Mouse (Mus musculus) midbrain, embryonic 11.5 days (tissue): ENCODE measurements at regions not wholly inside any gene's neighbourhood (a gene's known extent, or its start where the extent isn't known, plus 50 kb on each side); places are given as distances from the start of the nearest gene placed in this dataset.
A peak's percentile ranks its signal among the peaks of the same experiment; 100 is the strongest.

Experiments used
- ATAC-seq: fragments of 200-750 bp; cut with Nextera tagmentation; 2 replicates; pipeline ENCODE4 v1.8.0; 2017; ENCODE audit warnings: moderate TSS enrichment, moderate library complexity; ENCODE audit not compliant: low FRiP score
- DNase-seq: peaks from one replicate; pipeline ENCODE4 v3.0.0; 2015; ENCODE audit warnings: low spot score; ENCODE audit errors: missing footprints
- H3K27ac ChIP-seq: fragments of 300-500 bp; sonication (generic); 2 replicates; pipeline ENCODE4 v1.5.1; 2014; ENCODE audit warnings: low read depth, low read length
- H3K27me3 ChIP-seq: fragments of 300-500 bp; sonication (generic); 2 replicates; pipeline ENCODE4 v1.6.1; 2014; ENCODE audit warnings: mild to moderate bottlenecking, low read length, moderate library complexity, mixed read lengths; ENCODE audit not compliant: control insufficient read depth, insufficient read depth
- H3K36me3 ChIP-seq: fragments of 300-500 bp; sonication (generic); 2 replicates; pipeline ENCODE4 v1.6.1; 2014; ENCODE audit warnings: mild to moderate bottlenecking, low read length, moderate library complexity, mixed read lengths; ENCODE audit not compliant: control insufficient read depth, insufficient read depth
- H3K4me1 ChIP-seq: fragments of 300-500 bp; sonication (generic); 2 replicates; pipeline ENCODE4 v1.6.1; 2014; ENCODE audit warnings: low read length; ENCODE audit not compliant: control insufficient read depth, insufficient read depth
- H3K4me2 ChIP-seq: fragments of 300-500 bp; sonication (generic); 2 replicates; pipeline ENCODE4 v1.6.1; 2014; ENCODE audit warnings: mild to moderate bottlenecking, moderate library complexity
- H3K4me3 ChIP-seq: fragments of 300-500 bp; sonication (generic); 2 replicates; pipeline ENCODE4 v1.5.1; 2014; ENCODE audit warnings: low read depth, low read length
- H3K9ac ChIP-seq: fragments of 300-500 bp; sonication (generic); 2 replicates; pipeline ENCODE4 v1.6.1; 2014; ENCODE audit warnings: low read length
- H3K9me3 ChIP-seq: fragments of 300-500 bp; sonication (generic); 2 replicates; pipeline ENCODE4 v1.6.1; 2016; ENCODE audit warnings: low read length; ENCODE audit not compliant: control insufficient read depth
- WGBS: fragments of 180-500 bp; shearing (Covaris S2); extraction: QIAGEN DNeasy Blood & Tissue Kit; methylation state at CpG from one replicate; pipeline ENCODE4 v1.1.7; 2014; 5-methylcytosine and 5-hydroxymethylcytosine counted together

- no peaks in the 10 kb centered on the region for H3K36me3 ChIP-seq
- ATAC-seq: no peak
- H3K4me2 ChIP-seq: no peak overlapping the region
- H3K4me3 ChIP-seq: no peak overlapping the region
- H3K27ac ChIP-seq: no peak overlapping the region
- 88% methylated on average over 1 of the region's 1 CpGs for WGBS
- no peaks in the 10 kb centered on the region for H3K9me3 ChIP-seq
- H3K4me1 ChIP-seq: peaks cover 3% of the 10 kb centered on the region; the same call in 1 of the 2 replicates
- no peak for DNase-seq
- no peak overlapping the region for H3K9ac ChIP-seq
- H3K27me3 ChIP-seq: no peaks in the 10 kb centered on the region
Measured at GRCm38 (mm10) chr2:117868857-117869256, 242.8 kb upstream of the Thbs1 start.

GRCm38 (mm10) chr2:117871507-117872282 is 240.0 kb upstream of the Thbs1 start:
- 34% methylated on average over 9 of the region's 9 CpGs for WGBS
- H3K4me3 ChIP-seq: no peak overlapping the region
- no peak overlapping the region for H3K4me2 ChIP-seq
- H3K27ac ChIP-seq: no peak overlapping the region
- H3K9me3 ChIP-seq: no peaks in the 10 kb centered on the region
- H3K4me1 ChIP-seq: peaks cover 3% of the 10 kb centered on the region; the same call in 1 of the 2 replicates
- H3K9ac ChIP-seq: no peak overlapping the region
- ATAC-seq (peak; percentile 72), DNase-seq (peak; percentile 88)
- no peaks in the 10 kb centered on the region for H3K27me3 ChIP-seq
- no peaks in the 10 kb centered on the region for H3K36me3 ChIP-seq

GRCm38 (mm10) chr2:117877816-117878215 is 233.9 kb upstream of the Thbs1 start:
- no peak overlapping the region for H3K27ac ChIP-seq
- no peak overlapping the region for H3K4me2 ChIP-seq
- no peaks in the 10 kb centered on the region for H3K4me1 ChIP-seq
- 84% methylated on average over 6 of the region's 6 CpGs for WGBS
- H3K4me3 ChIP-seq: no peak overlapping the region
- H3K9ac ChIP-seq: no peak overlapping the region
- no peaks in the 10 kb centered on the region for H3K36me3 ChIP-seq
- H3K27me3 ChIP-seq: no peaks in the 10 kb centered on the region
- no peak for ATAC-seq
- no peaks in the 10 kb centered on the region for H3K9me3 ChIP-seq
- no peak for DNase-seq

GRCm38 (mm10) chr2:117882136-117882535 is 229.5 kb upstream of the Thbs1 start:
- H3K27ac ChIP-seq: no peak overlapping the region
- DNase-seq: no peak
- no peak overlapping the region for H3K4me3 ChIP-seq
- 80% methylated on average over 4 of the region's 4 CpGs for WGBS
- H3K9me3 ChIP-seq: no peaks in the 10 kb centered on the region
- no peaks in the 10 kb centered on the region for H3K27me3 ChIP-seq
- no peaks in the 10 kb centered on the region for H3K4me1 ChIP-seq
- H3K36me3 ChIP-seq: no peaks in the 10 kb centered on the region
- H3K9ac ChIP-seq: no peak overlapping the region
- H3K4me2 ChIP-seq: no peak overlapping the region
- ATAC-seq: no peak

- Histone ChIP-seq H3K36me3 (no peaks in the 10 kb centered on the region), H3K27ac (no peak overlapping the region), H3K4me1 (no peaks in the 10 kb centered on the region), H3K4me3 (no peak overlapping the region), H3K9ac (no peak overlapping the region), H3K27me3 (no peaks in the 10 kb centered on the region), H3K4me2 (no peak overlapping the region), H3K9me3 (no peaks in the 10 kb centered on the region)
- no peak for ATAC-seq
- WGBS: 85% methylated on average over 2 of the region's 2 CpGs
- DNase-seq: no peak
Measured at GRCm38 (mm10) chr2:117882890-117883289, 228.8 kb upstream of the Thbs1 start.

- Histone ChIP-seq H3K9ac (no peak overlapping the region), H3K27ac (no peak overlapping the region), H3K36me3 (no peaks in the 10 kb centered on the region), H3K4me2 (no peak overlapping the region), H3K4me3 (no peak overlapping the region), H3K9me3 (no peaks in the 10 kb centered on the region), H3K4me1 (no peaks in the 10 kb centered on the region), H3K27me3 (no peaks in the 10 kb centered on the region)
- ATAC-seq (no peak), DNase-seq (no peak)
- 84% methylated on average over 3 of the region's 3 CpGs for WGBS
Measured at GRCm38 (mm10) chr2:117886516-117886915, 225.2 kb upstream of the Thbs1 start.

GRCm38 (mm10) chr2:117901311-117901710 is 210.4 kb upstream of the Thbs1 start:
- no peak overlapping the region for H3K4me3 ChIP-seq
- 84% methylated on average over 2 of the region's 2 CpGs for WGBS
- no peak for DNase-seq
- H3K27ac ChIP-seq: no peak overlapping the region
- H3K36me3 ChIP-seq: no peaks in the 10 kb centered on the region
- no peak overlapping the region for H3K9ac ChIP-seq
- H3K27me3 ChIP-seq: no peaks in the 10 kb centered on the region
- ATAC-seq: no peak
- no peaks in the 10 kb centered on the region for H3K4me1 ChIP-seq
- no peak overlapping the region for H3K4me2 ChIP-seq
- no peaks in the 10 kb centered on the region for H3K9me3 ChIP-seq

GRCm38 (mm10) chr2:117902837-117903236 is 208.8 kb upstream of the Thbs1 start:
- ATAC-seq (no peak), DNase-seq (no peak)
- H3K36me3 ChIP-seq: no peaks in the 10 kb centered on the region
- H3K9me3 ChIP-seq: no peaks in the 10 kb centered on the region
- no peaks in the 10 kb centered on the region for H3K4me1 ChIP-seq
- H3K4me3 ChIP-seq: no peak overlapping the region
- no peak overlapping the region for H3K9ac ChIP-seq
- WGBS: 91% methylated on average over 5 of the region's 5 CpGs
- no peaks in the 10 kb centered on the region for H3K27me3 ChIP-seq
- H3K4me2 ChIP-seq: no peak overlapping the region
- H3K27ac ChIP-seq: no peak overlapping the region

GRCm38 (mm10) chr2:117903705-117904104 is 208.0 kb upstream of the Thbs1 start:
- H3K4me2 ChIP-seq: no peak overlapping the region
- no peak overlapping the region for H3K4me3 ChIP-seq
- ATAC-seq (no peak), DNase-seq (no peak)
- H3K9me3 ChIP-seq: no peaks in the 10 kb centered on the region
- no peak overlapping the region for H3K9ac ChIP-seq
- no peaks in the 10 kb centered on the region for H3K27me3 ChIP-seq
- no peaks in the 10 kb centered on the region for H3K36me3 ChIP-seq
- WGBS: 91% methylated on average over 2 of the region's 2 CpGs
- H3K4me1 ChIP-seq: no peaks in the 10 kb centered on the region
- H3K27ac ChIP-seq: no peak overlapping the region
